Mouse (Mus musculus): ENCODE data around the gene Ppp2r5c. TPM values are rescaled to one million over a fixed set of nuclear protein-coding genes. Genes with fewer than 3 reads are reported as not detected.

The Ppp2r5c gene
- polyA plus RNA-seq, 1 experiment from 2014 or later = 126 TPM

GRCm38 (mm10) chr12:110497485-110497884 is 50.6 kb downstream of the Ppp2r5c start:
- Histone ChIP-seq H3K4me1 (replicated peaks; ENCODE audit: insufficient read depth, low read length) (peaks cover 38% of the 10 kb centered on the region), H3K9ac (ENCODE audit: low read depth, low read length) (no peak overlapping the region), H3K9me3 (replicated peaks; ENCODE audit: low read length) (no peaks in the 10 kb centered on the region), H3K4me3 (replicated peaks; ENCODE audit: low read depth, low read length) (no peak overlapping the region), H3K36me3 (ENCODE audit: insufficient read depth, low read length) (no peaks in the 10 kb centered on the region), H3K27me3 (ENCODE audit: insufficient read depth, low read length) (no peaks in the 10 kb centered on the region), H3K27ac (peak overlapping the region; percentile 65), H3K4me2 (ENCODE audit: low read length) (no peak overlapping the region)
- 70% methylated on average over 8 of the region's 8 CpGs for WGBS
- no peak for TF ChIP-seq CTCF (IDR thresholded peaks at IDR 0.05; ENCODE audit: low read depth)
- ATAC-seq (replicated peaks; ENCODE audit: low FRiP score, low read depth) (no peak), DNase-seq (ENCODE audit: low spot score) (no peak)

- no peak for TF ChIP-seq CTCF (IDR thresholded peaks at IDR 0.05; ENCODE audit: low read depth)
- Histone ChIP-seq H3K4me3 (replicated peaks; ENCODE audit: low read depth, low read length) (no peak overlapping the region), H3K4me2 (ENCODE audit: low read length) (peak overlapping the region; percentile 28), H3K9ac (ENCODE audit: low read depth, low read length) (0 out of 2 replicates have a peak overlapping the region, but pooled peaks have one; percentile 13), H3K27me3 (ENCODE audit: insufficient read depth, low read length) (no peaks in the 10 kb centered on the region), H3K9me3 (replicated peaks; ENCODE audit: low read length) (no peaks in the 10 kb centered on the region), H3K36me3 (ENCODE audit: insufficient read depth, low read length) (no peaks in the 10 kb centered on the region), H3K4me1 (replicated peaks; ENCODE audit: insufficient read depth, low read length) (peaks cover 44% of the 10 kb centered on the region), H3K27ac (peak overlapping the region; percentile 65)
- peak; percentile 53; the same call in 1 of the 2 replicates for ATAC-seq (replicated peaks; ENCODE audit: low FRiP score, low read depth)
- DNase-seq (ENCODE audit: low spot score) = peak; percentile 55
- WGBS = 48% methylated on average over 22 of the region's 22 CpGs
Measured at GRCm38 (mm10) chr12:110498283-110499224, 51.6 kb downstream of the Ppp2r5c start.

DNA sequence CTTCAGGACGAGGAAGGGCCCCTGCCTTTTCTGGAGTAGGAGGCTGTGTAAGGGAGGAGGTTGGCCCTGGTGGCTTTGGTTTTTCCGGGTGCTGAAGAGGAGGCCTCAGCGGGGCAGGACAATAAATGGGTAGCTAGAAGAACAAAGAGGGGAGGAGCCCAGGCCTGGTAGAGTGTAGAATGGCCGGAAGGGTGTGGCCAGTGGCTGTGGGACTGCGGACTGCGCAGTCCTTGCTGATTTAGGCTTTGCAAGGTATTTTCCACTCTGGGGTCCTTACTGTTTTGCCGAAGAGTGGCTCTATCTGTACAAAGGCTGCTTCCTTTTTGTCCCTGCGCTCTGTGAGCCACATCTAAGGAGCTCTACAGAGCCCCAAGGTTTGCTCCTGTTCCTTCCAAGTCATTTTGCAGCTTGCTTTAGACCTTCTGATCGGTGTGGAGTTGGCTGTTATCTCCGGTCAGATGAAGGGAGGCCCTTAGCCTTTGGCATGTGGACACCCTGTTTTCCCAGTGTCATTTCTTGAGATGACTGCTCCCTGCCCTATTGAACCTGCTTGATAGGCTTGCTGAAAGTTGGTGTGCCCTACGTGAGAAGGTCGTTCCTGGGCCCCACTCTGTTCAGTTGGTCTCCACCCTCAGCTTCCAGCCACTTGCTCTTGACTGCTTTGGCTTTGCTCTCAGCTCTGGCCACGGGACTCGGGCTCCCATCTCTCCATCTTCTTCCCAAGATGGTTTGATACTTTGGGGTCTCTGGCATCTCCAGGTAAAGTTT is 52.5 kb downstream of the Ppp2r5c start:
- WGBS = 62% methylated on average over 14 of the region's 14 CpGs

DNA sequence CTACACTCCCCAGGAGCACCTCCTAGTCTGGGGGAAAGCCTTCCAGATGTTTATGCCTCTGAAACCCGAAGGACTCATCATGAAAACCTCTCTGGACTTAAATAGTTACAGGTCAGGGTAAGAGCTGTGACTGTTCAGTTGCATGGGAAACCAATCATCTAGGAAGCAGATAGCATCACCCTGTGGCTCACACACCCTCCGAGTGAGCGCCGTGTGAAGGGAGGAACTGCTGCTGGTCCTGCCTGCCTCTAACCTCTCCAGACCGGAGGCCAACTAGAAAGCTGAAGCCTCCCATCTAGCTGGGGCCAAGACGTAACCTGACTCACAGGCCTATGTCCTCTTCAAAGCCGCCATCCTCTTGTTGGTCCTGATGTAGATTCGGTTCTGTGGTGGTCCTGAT is 53.2 kb downstream of the Ppp2r5c start:
- H3K27me3 ChIP-seq (ENCODE audit: insufficient read depth, low read length) = no peaks in the 10 kb centered on the region
- no peak for TF ChIP-seq CTCF (IDR thresholded peaks at IDR 0.05; ENCODE audit: low read depth)
- H3K4me1 ChIP-seq (replicated peaks; ENCODE audit: insufficient read depth, low read length) = peaks cover 58% of the 10 kb centered on the region
- H3K9me3 ChIP-seq (replicated peaks; ENCODE audit: low read length) = no peaks in the 10 kb centered on the region
- DNase-seq (ENCODE audit: low spot score) (no peak), ATAC-seq (replicated peaks; ENCODE audit: low FRiP score, low read depth) (no peak)
- H3K9ac ChIP-seq (ENCODE audit: low read depth, low read length) = no peak overlapping the region
- 88% methylated on average over 8 of the region's 8 CpGs for WGBS
- H3K4me2 ChIP-seq (ENCODE audit: low read length) = no peak overlapping the region
- H3K27ac ChIP-seq = peak overlapping the region; percentile 65
- H3K4me3 ChIP-seq (replicated peaks; ENCODE audit: low read depth, low read length) = no peak overlapping the region
- no peaks in the 10 kb centered on the region for H3K36me3 ChIP-seq (ENCODE audit: insufficient read depth, low read length)

More for the DNA sequence above, 52.5 kb downstream of the Ppp2r5c start:
- H3K4me3 ChIP-seq (replicated peaks; ENCODE audit: low read depth, low read length) = no peak overlapping the region
- peaks cover 52% of the 10 kb centered on the region for H3K4me1 ChIP-seq (replicated peaks; ENCODE audit: insufficient read depth, low read length)
- no peak for TF ChIP-seq CTCF (IDR thresholded peaks at IDR 0.05; ENCODE audit: low read depth)
- H3K27ac ChIP-seq = peak overlapping the region; percentile 65
- no peaks in the 10 kb centered on the region for H3K36me3 ChIP-seq (ENCODE audit: insufficient read depth, low read length)
- no peak overlapping the region for H3K4me2 ChIP-seq (ENCODE audit: low read length)
- DNase-seq (ENCODE audit: low spot score) (peak; percentile 67), ATAC-seq (replicated peaks; ENCODE audit: low FRiP score, low read depth) (no peak)
- no peaks in the 10 kb centered on the region for H3K9me3 ChIP-seq (replicated peaks; ENCODE audit: low read length)
- no peak overlapping the region for H3K9ac ChIP-seq (ENCODE audit: low read depth, low read length)
- no peaks in the 10 kb centered on the region for H3K27me3 ChIP-seq (ENCODE audit: insufficient read depth, low read length)

GRCm38 (mm10) chr12:110503406-110504144 is 56.7 kb downstream of the Ppp2r5c start:
- DNase-seq (ENCODE audit: low spot score) (no peak), ATAC-seq (replicated peaks; ENCODE audit: low FRiP score, low read depth) (no peak)
- Histone ChIP-seq H3K9me3 (replicated peaks; ENCODE audit: low read length) (no peaks in the 10 kb centered on the region), H3K4me2 (ENCODE audit: low read length) (no peak overlapping the region), H3K27ac (peak overlapping the region; percentile 6; the same call in 1 of the 2 replicates), H3K36me3 (ENCODE audit: insufficient read depth, low read length) (no peaks in the 10 kb centered on the region), H3K9ac (ENCODE audit: low read depth, low read length) (no peak overlapping the region), H3K4me1 (replicated peaks; ENCODE audit: insufficient read depth, low read length) (peaks cover 36% of the 10 kb centered on the region), H3K27me3 (ENCODE audit: insufficient read depth, low read length) (no peaks in the 10 kb centered on the region), H3K4me3 (replicated peaks; ENCODE audit: low read depth, low read length) (no peak overlapping the region)
- WGBS = 42% methylated on average over 8 of the region's 8 CpGs
- TF ChIP-seq CTCF (IDR thresholded peaks at IDR 0.05; ENCODE audit: low read depth) = no peak

DNA sequence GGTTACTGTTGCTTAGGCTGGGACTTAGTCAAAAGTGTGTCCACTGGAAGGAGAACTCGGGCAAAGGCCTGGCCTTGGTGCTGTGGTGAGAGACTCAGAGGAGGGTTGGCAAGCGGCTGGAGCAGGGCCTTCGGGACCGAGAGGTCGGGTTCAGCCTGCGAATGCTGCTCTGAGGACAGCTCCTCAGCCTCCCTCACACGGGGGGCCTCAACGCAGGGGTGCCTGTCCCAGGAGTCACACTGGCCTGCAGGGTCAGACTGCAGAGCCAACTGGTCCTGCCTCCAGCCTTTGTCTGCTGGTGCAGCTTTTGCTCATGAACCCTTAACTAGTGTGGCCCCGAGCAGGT is 57.2 kb downstream of the Ppp2r5c start:
- Histone ChIP-seq H3K9me3 (replicated peaks; ENCODE audit: low read length) (no peaks in the 10 kb centered on the region), H3K4me1 (replicated peaks; ENCODE audit: insufficient read depth, low read length) (peaks cover 34% of the 10 kb centered on the region), H3K27me3 (ENCODE audit: insufficient read depth, low read length) (no peaks in the 10 kb centered on the region), H3K36me3 (ENCODE audit: insufficient read depth, low read length) (no peaks in the 10 kb centered on the region), H3K4me2 (ENCODE audit: low read length) (no peak overlapping the region), H3K4me3 (replicated peaks; ENCODE audit: low read depth, low read length) (no peak overlapping the region), H3K27ac (no peak overlapping the region), H3K9ac (ENCODE audit: low read depth, low read length) (no peak overlapping the region)
- WGBS = 36% methylated on average over 9 of the region's 9 CpGs
- DNase-seq (ENCODE audit: low spot score) (no peak), ATAC-seq (replicated peaks; ENCODE audit: low FRiP score, low read depth) (no peak)
- no peak for TF ChIP-seq CTCF (IDR thresholded peaks at IDR 0.05; ENCODE audit: low read depth)
